Mouse (Mus musculus) left cerebral cortex, adult 11 months (tissue): ENCODE results near the gene Hils1.
A peak's percentile ranks its signal among the peaks of the same experiment; 100 is the strongest.
"Not testable (repeated sequence)": the region's sequence is repeated elsewhere in the genome, so short reads cannot be mapped to it uniquely, and the experiment has no call there.

ENCODE experiments used
- DNase-seq: peaks from one replicate; pipeline ENCODE4 v3.0.0; 2022; ENCODE audit warnings: low spot score

Hils1 gene

GRCm38 (mm10) chr11:94955103-94955502, 12.3 kb upstream of the Hils1 start:
- DNase-seq: no peak

GRCm38 (mm10) chr11:94957693-94958064, 9.7 kb upstream of the Hils1 start:
- no peak for DNase-seq

GRCm38 (mm10) chr11:94958065-94958858, 9.1 kb upstream of the Hils1 start:
- no peak for DNase-seq

DNA sequence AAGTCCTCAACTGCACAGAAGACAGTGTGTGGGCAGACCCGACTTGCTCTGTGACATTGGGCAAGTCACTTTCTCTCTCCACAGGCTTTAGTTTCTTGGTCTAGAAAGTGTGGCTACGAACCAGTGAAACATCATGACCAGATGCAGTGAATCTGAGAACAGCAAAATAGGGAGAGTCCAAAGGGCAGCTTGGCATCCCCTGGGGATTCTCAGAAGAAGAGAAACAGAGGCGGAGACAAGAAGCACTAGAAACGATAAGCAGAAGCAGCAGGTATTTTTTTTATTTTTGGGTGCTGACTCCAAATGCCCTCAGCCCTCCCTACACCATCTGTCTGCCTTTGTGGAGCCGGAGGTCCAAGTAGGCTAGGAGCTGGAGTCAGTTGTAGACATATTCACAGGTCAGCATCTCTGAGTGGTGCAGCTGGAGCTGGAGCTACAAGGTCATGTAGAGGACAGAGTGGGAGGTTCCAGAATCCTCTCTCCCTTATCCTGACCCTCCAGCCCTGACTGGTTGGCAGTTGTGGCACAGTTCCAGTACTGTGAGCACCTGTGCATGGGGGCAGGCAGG, 4.8 kb upstream of the Hils1 start:
- DNase-seq: no peak

GRCm38 (mm10) chr11:94968187-94968586, 794 bp downstream of the Hils1 start:
- DNase-seq: no peak

- not testable (repeated sequence) for DNase-seq
Observed at GRCm38 (mm10) chr11:94969709-94970108, 2.3 kb downstream of the Hils1 start.

DNA sequence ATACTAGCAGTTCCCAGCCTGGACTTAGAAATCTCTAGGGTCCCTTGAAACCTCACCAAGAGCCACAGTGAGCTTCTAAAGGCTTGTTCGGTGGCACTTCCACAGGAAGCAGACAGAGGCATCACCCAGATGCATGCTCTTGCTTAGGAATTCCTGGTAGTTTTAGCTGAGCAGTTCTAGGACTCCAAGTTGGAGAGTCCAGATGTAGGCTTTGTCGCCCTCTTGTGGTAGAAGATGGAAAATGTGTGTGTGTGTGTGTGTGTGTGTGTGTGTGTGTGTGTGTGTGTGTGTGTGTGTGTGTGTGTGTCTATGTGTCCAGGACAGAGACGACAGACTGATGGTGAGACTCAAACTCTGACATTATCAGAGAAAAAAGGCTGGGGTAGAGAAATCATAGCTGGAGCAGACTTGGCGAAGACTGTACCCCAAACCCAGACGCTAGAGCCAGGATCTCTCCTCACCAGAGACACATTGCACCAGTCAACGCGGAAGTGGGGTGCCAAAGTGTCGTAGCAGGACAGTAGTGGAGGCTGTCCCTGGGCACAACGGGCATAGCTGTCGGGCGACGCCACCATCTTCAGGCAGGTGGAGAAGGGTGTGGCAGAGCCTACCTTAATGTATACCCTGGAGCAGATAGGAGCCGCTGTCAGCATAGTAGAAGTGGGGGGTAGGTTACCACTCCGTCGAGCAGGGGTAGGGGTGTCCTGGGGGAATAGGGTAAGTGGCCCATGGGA, 3.0 kb downstream of the Hils1 start:
- no peak for DNase-seq

DNA sequence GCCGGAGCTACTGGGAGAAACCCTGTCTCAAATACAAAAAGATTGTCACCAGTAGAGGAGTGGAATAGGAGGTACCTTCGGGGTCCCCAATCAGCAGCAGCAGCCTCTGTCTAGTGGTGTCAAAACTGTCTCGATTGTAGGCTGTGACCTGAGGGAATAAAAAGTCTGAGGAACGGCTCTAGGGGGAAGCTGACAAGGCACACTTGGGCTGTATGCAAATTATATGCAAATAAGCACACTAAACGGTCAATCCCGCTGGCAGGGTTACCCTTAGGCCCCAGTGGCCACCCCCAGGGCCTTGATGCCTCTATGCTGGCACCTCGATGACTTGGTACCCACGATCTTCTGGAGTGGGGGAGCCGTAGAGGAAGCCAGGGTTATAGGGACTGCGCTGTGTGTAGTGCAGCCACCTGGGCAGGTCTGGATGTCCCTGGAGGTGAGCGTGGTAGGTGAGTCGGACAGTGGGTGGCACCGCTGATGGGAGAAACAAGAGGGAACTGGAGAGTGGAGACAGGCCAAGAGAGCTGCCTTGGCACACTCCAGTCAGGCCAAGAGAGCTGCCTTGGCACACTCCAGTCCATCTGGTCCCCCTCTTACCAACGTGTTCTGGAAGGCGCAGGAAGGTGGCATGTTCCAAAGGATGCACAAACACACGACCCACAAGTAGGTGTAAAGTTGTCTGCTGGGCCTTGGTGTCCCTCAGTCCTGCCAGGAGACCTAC, 4.7 kb downstream of the Hils1 start:
- no peak for DNase-seq

DNA sequence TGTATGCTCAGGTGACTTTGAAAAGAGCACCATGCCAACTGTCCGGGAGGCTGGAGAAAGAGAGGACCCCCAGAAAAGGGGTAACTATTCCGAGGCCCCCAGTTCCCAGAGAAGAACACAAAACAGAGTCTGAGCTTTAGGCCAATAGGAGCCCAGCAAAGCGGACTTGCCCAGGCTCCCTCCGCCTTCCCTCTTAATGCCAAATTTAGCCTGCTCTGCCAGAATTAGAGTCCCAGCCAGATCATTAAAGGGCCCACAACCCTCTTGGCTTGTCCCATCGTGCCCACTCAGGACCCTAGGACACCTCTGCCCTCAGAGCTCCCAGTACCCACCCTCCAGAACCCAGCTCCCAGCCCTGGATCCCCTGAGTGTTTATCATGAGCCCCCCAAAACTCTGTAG, 5.5 kb downstream of the Hils1 start:
- DNase-seq: no peak

DNA sequence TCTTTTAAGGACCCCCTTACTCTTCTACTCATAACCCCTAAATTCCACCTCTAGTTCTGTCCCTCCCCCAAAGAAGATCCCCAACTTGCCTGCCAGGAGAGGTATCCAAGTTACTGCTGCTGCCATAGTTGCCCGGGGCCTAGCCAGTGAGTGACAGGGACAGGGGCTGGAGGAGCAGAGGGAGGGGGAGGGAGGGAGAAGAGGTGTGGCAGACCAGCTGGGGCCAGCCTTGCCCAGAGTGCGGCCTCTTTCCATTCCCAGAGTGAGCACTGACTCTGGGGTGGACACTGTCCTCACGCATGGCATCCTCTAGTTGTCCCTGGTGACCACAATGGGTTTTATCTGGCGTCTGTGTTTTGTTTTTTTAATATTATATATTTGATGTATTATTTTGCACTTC, 5.9 kb downstream of the Hils1 start:
- no peak for DNase-seq

GRCm38 (mm10) chr11:94974951-94975350, 7.6 kb downstream of the Hils1 start:
- no peak for DNase-seq

GRCm38 (mm10) chr11:94976199-94976598, 8.8 kb downstream of the Hils1 start, which contains the start of gene Sgca:
Sgca (minus strand) TSS chr11:94976327.
- DNase-seq: no peak

GRCm38 (mm10) chr11:94978178-94978915, 11.0 kb downstream of the Hils1 start:
- DNase-seq: no peak

DNA sequence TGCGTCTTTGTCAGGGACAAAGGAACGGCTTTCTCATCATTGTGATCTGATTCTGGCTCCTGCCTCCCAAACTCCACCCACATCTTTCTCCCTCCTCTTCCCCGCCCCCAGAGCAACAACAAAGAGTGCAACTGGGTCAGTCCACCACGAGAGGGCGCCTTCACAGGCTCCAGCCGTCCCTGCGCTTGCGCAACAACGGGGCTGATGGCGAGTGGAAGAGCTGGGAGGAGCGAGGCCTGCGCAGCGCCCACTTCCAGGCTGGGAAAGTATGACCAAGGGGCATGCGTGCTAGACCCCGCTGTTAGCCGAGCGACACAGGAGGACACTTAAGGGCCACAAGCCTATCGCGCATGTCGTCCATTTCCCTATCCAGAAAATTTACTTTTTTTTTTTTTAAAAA, 11.6 kb downstream of the Hils1 start:
- peak; percentile 91 for DNase-seq

DNA sequence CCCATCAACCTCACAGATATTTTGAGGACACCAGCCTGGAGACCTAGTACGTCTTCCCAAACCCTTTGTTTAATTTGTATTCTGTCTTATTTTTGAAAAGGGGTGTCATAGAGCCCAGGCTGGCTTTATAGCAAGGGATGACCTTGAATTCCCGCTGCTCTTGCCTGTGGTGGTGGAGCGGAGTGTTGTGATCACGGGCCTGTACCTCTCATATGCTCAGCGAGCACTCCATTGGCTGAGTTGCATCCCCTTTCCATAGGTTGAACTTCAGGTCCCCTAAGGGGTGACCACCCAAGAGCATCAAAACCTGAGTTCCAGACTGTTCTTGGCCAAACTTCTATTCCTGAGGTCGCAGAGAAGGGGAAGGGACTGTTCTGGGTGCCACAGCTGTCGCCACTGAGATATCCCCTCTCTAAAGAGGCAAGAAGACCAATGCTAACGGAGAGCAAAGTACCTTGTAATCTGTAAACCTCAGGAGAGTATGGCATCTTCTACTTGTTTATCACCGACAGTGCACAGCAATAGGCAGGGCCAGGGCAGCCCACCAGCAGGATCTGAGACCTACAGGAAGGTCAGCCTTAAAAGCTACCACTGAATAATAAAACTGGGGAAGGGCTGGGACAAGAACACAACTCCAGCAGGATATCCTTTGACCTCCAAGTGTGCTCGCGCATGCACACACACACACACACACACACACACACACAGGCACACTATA, 12.2 kb downstream of the Hils1 start:
- DNase-seq: no peak

DNA sequence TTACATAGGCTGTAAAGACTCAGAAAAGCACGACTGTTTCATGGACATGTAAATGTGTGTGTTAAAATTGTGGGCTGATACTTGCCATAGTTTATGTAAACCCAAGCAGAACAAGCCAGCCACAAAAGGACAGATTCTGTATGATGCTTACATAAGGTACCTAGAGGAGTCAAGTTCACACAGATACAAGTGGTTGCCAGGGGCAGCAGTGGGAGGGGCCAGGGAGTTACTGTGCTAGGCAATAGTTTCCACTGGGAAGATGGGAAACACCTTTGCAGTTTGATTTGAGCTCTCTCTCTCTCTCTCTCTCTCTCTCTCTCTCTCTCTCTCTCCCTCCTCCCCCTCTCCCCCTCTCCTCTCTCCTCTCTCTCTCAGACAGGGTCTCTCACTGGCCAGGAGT, 17.7 kb downstream of the Hils1 start:
- DNase-seq: no peak

DNA sequence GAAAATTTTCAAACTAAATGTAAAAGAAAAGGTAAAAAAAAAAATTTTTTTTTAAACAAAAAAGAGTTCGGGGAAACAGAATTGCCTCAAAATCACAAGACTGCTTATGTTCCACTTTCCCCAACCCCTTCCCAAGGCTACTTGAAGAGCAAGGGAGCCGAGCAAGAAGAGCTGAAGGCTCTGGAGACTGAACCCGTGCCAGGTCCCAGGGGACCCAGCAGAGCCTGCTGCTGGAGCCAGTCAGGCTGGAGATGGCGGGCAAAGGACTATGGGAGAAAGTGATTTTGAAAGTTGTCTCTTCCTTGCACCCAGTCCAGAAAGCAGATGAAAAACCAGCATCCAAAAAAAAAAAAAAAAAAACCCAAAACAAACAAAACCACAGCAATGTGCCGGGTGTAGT, 18.4 kb downstream of the Hils1 start:
- no peak for DNase-seq

- no peak for DNase-seq
Observed at GRCm38 (mm10) chr11:94986435-94986834, 19.0 kb downstream of the Hils1 start.

DNA sequence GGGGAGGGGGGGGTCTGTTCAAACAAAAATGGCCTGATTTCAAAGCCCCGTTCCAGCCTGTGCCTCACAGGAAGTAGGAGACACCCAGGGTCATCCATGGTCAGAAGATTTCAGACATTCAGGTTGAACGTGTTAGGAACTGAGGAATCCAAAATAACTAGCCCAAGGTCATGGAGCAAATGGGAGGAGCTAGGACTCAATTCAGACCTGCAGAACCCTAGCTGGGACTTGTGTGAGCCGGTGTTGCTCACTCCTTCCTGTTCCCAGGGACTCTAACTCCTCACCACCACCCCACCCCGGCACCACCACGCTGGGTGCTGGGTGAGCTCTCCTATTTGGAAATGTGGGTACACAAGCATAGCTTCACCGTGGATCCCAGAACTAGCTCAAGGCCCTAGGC, 19.9 kb downstream of the Hils1 start:
- DNase-seq: no peak

GRCm38 (mm10) chr11:94987851-94988250, 20.5 kb downstream of the Hils1 start:
- DNase-seq: no peak
